Comparison of ENCODE assay signal across 8 mouse cellular contexts in genomic region chr12:17692356-17692755, GRCm38 (mm10). TPM values are rescaled to one million over a fixed set of nuclear protein-coding genes. Genes with fewer than 3 reads are reported as not detected.
DNase-seq lines count a peak whose midpoint lies in the region; ATAC-seq and TF ChIP-seq lines count a peak whose summit lies in the region.

No protein-coding gene starts in this region.

- peaks cover 13% of the 10 kb centered on the region for H3K27me3 ChIP-seq in heart, embryonic 13.5 days (replicated peaks)
- no peaks in the 10 kb centered on the region; the same call in 1 of the 2 replicates for H3K27me3 ChIP-seq in hindbrain, embryonic 10.5 days (ENCODE audit: insufficient read depth, poor library complexity, severe bottlenecking)
- H3K27me3 ChIP-seq in midbrain, embryonic 12.5 days = peaks cover 6% of the 10 kb centered on the region

- no peak for DNase-seq in heart, postnatal 36 days
- DNase-seq in brain, embryonic 14.5 days (ENCODE audit: low read depth) = peak; percentile 44
- no peak for DNase-seq in hindbrain, embryonic 10.5 days (ENCODE audit: low spot score)
- DNase-seq in T-cell, adult 2 months (ENCODE audit: low spot score) = no peak
- no peak for DNase-seq in left cerebral cortex, postnatal 36 days (ENCODE audit: low spot score in 2 of 2)
- no peak for DNase-seq in layer of hippocampus, adult 9-10 months (ENCODE audit: low spot score)

- peak overlapping the region; percentile 88 for H3K9ac ChIP-seq in heart, embryonic 13.5 days
- peak overlapping the region; percentile 73; the same call in 1 of the 2 replicates for H3K9ac ChIP-seq in midbrain, embryonic 12.5 days (replicated peaks)

- no peak overlapping the region for H3K27ac ChIP-seq in heart, embryonic 13.5 days (replicated peaks)
- peak overlapping the region; percentile 90 for H3K27ac ChIP-seq in hindbrain, embryonic 10.5 days
- no peak overlapping the region for H3K27ac ChIP-seq in midbrain, embryonic 12.5 days (replicated peaks)

- no peak for ATAC-seq in heart, embryonic 13.5 days (ENCODE audit: extremely low read depth, insufficient number of reproducible peaks, low FRiP score, low TSS enrichment)
- ATAC-seq in midbrain, embryonic 12.5 days (ENCODE audit: low FRiP score, low read depth) = no peak

- WGBS in heart, embryonic 13.5 days = 48% methylated on average over 5 of the region's 5 CpGs
- 34% methylated on average over 5 of the region's 5 CpGs for whole genome bisulfite sequencing in hindbrain, embryonic 10.5 days
- WGBS in midbrain, embryonic 12.5 days = 26% methylated on average over 5 of the region's 5 CpGs

- no peak for TF ChIP-seq CTCF in brain, embryonic 14.5 days (IDR thresholded peaks at IDR 0.05; ENCODE audit: borderline replicate concordance, extremely low read depth, insufficient read depth, insufficient read length)

- H3K4me3 ChIP-seq in heart, embryonic 13.5 days = peak overlapping the region; percentile 82
- H3K4me3 ChIP-seq in hindbrain, embryonic 10.5 days = peak overlapping the region; percentile 75
- H3K4me3 ChIP-seq in midbrain, embryonic 12.5 days = peak overlapping the region; percentile 75

- H3K4me1 ChIP-seq in heart, embryonic 13.5 days = peaks cover 28% of the 10 kb centered on the region
- H3K4me1 ChIP-seq in hindbrain, embryonic 10.5 days (replicated peaks) = peaks cover 56% of the 10 kb centered on the region
- peaks cover 44% of the 10 kb centered on the region for H3K4me1 ChIP-seq in midbrain, embryonic 12.5 days

- no peak for TF ChIP-seq POLR2A in brain, embryonic 14.5 days (IDR thresholded peaks at IDR 0.05; ENCODE audit: borderline replicate concordance, extremely low read depth, insufficient read depth, insufficient read length, poor library complexity, severe bottlenecking)

- H3K4me2 ChIP-seq in heart, embryonic 13.5 days = peak overlapping the region; percentile 92
- H3K4me2 ChIP-seq in midbrain, embryonic 12.5 days (replicated peaks) = peak overlapping the region; percentile 91

- H3K36me3 ChIP-seq in heart, embryonic 13.5 days = no peaks in the 10 kb centered on the region
- no peaks in the 10 kb centered on the region for H3K36me3 ChIP-seq in hindbrain, embryonic 10.5 days
- no peaks in the 10 kb centered on the region for H3K36me3 ChIP-seq in midbrain, embryonic 12.5 days

- no peaks in the 10 kb centered on the region for H3K9me3 ChIP-seq in heart, embryonic 13.5 days
- H3K9me3 ChIP-seq in hindbrain, embryonic 10.5 days = no peaks in the 10 kb centered on the region
- H3K9me3 ChIP-seq in midbrain, embryonic 12.5 days = no peaks in the 10 kb centered on the region

- intact Hi-C loops in heart, postnatal 36 days (cut with DNase I) = loop anchor here (2.0 to 5.0 kb wide), 2 partner anchors 86 to 145 kb away; no protein-coding TSS in a partner anchor
- intact Hi-C loops in left cerebral cortex, postnatal 36 days (cut with DNase I) = loop anchor here (10.0 kb wide), 1 partner anchor 138 kb away; no protein-coding TSS in a partner anchor

RNA-seq across cellular contexts. Expression of gene Hpcal1, which starts 1.7 kb away (rescaled TPM):
- 21.5 and 22.7 TPM in 2 replicates for polyA plus RNA-seq in heart, embryonic 13.5 days (2015; fragmentation: Nextera tagmentation; extraction: Ambion mirVana)
- 10 to 100 TPM; 18.7 to 24.7 TPM for total RNA-seq in heart, postnatal 36 days (2021)
- 82.2 and 113 TPM in 2 replicates for polyA plus RNA-seq in brain, embryonic 14.5 days (2012; rRNA removed)
- 35.9 and 39.9 TPM in 2 replicates for polyA plus RNA-seq in hindbrain, embryonic 10.5 days (2016; fragmentation: Nextera tagmentation; extraction: Ambion mirVana)
- 33.9 and 35.6 TPM in 2 replicates for polyA plus RNA-seq in midbrain, embryonic 12.5 days (2016; fragmentation: Nextera tagmentation; extraction: Ambion mirVana)
- total RNA-seq in left cerebral cortex, postnatal 36 days (2021) = 10 to 100 TPM; 82.6 to 94.5 TPM
